Mouse (Mus musculus): Measurements from ENCODE around the gene Foxred2.

Foxred2 gene

DNA sequence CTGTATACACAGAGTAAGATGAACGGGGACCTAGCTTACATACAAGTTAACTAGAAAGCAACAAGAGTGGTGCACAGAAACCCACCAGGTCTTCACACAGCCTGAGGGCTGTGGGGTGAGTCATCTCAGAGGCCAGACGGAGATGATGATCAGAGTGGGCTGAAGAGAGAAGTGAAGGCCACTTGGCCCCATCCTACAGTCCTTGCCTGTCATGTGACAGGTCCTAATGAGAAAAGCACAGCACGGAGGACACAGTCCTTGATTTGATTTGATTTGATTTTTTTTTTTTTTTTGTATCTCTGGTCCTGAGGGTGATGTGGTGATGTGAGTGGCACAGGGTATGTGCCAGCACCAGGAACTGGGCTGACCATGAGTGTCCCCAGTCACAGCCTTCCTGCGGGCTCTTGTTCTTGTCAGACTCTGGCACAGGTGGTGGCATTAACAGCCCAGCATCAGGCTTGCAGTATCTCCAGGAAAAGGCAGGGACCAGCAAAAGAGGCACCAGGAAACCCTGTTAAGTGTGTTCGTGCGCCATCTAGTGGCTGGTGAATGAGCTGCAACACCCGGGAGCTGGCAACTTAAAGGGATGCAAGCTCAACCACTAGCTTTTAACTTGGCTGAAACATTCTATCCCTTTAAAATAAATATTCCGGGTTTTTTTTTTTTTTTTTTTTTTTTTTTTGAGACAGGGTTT, 39.5 kb downstream of the Foxred2 start:
- peak; percentile 97 for DNase-seq (ENCODE audit: low read depth, low spot score)

GRCm38 (mm10) chr15:77915287-77915686, 41.2 kb downstream of the Foxred2 start:
- DNase-seq (ENCODE audit: low read depth, low spot score): no peak

DNA sequence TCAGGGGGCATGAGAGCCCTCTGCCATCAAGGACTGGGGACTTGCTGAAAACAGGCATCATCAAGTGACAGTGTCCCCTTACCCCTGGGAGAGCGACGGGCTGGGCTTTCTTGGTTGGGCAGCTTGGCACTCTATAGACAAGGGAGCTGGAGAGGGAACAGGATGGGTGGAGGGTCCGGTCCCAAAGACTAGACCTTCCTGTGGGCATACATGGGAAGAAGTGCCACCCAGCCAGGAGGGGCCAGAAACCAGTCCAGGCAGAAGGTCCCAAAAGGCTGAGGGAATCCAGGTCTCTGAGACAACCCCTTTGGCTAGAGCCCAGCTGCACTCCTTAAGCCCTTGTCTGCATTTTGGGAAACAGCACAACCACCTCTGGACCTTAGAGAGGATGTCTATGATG, 42.0 kb downstream of the Foxred2 start:
- no peak for DNase-seq (ENCODE audit: low read depth, low spot score)

GRCm38 (mm10) chr15:77913054-77913453, 43.5 kb downstream of the Foxred2 start:
- DNase-seq (ENCODE audit: low read depth, low spot score): no peak

- DNase-seq (ENCODE audit: low read depth, low spot score): no peak
Measured at GRCm38 (mm10) chr15:77912585-77912984, 43.9 kb downstream of the Foxred2 start.

DNA sequence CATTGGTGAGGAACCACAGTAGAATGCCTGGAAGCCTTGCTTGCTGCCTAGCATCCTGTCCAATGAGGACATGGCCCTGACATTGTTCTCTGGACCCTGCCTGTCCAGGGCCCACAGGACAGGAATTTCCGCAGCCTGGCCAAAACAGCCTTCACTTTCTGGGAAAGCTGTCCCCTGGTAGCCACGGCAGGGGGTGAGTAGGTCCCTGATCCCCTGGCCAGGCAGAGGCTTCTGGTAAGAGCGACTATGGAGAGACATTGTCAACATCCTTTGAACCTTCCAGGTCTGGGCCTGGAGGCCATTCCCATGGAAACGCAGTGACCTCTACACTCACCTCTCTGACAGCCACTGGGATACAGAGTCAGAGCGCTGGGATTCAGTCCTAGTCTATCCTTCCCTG, 44.5 kb downstream of the Foxred2 start:
- DNase-seq (ENCODE audit: low read depth, low spot score): no peak

GRCm38 (mm10) chr15:77911065-77911464, 45.5 kb downstream of the Foxred2 start:
- DNase-seq (ENCODE audit: low read depth, low spot score): peak; percentile 79

DNA sequence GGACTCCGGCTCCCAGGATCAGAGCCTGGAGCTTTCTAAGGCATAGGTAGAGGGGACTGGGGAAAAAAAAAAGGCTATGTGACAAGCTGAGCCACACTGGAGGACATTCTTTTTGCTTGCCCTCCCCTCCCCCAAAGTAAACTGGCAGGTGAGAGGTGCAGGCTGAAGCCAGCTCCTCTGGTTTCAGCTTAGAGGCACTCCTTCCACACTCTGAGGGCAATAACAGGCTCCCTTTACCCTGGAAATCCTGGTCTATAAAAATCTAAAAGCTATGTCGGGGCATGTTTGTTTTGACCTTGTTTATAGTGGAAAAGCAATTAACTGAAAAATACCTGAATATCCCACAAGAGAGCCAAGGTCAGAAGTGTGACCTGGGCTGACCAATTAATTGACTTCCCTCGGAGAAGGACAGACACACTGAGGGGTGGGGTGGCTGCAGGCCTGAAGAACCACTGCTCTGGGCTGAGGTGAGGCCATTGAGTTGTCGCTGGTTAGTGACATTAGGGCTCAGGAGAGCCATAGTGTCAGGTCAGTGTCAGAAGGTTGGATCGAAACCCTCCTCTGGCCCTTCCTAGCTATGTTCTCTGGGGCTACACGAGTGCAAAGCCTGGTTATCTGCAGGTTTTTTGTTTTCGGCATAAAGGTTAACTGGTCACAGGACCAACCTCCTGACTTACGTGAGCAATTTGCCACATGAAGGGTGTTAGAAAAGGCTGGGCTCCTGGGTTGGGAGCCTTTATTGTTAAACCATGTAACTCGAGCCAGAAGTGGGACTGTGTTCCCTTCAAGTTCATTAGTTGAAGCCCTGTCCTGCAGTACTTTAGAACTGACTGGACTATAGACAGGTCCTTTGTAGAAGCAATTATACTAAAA, 48.6 kb downstream of the Foxred2 start:
- DNase-seq (ENCODE audit: low read depth, low spot score): no peak

DNA sequence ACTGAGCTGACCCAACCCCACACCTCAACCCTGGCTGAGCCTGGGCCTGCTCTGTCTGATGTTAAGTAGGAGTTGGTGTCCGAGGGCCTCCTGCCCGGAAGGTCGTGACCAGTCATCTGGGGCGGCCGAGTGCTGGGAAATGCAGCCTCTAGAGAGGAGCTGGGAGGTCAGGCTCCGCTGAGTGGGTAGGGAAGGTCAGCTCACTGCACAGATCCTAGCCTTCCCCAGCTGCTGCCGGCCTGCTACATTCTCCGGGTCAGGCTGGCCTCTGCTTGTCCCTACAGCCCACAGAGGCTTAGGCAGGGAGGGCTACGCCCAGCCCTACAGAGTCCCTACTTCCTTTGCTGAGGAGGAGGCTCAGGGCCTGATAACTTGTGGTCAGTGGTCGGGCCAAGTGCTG, 50.0 kb downstream of the Foxred2 start:
- no peak for DNase-seq (ENCODE audit: low read depth, low spot score)

- DNase-seq (ENCODE audit: low read depth, low spot score): no peak
Measured at GRCm38 (mm10) chr15:77906081-77906480, 50.4 kb downstream of the Foxred2 start.

DNA sequence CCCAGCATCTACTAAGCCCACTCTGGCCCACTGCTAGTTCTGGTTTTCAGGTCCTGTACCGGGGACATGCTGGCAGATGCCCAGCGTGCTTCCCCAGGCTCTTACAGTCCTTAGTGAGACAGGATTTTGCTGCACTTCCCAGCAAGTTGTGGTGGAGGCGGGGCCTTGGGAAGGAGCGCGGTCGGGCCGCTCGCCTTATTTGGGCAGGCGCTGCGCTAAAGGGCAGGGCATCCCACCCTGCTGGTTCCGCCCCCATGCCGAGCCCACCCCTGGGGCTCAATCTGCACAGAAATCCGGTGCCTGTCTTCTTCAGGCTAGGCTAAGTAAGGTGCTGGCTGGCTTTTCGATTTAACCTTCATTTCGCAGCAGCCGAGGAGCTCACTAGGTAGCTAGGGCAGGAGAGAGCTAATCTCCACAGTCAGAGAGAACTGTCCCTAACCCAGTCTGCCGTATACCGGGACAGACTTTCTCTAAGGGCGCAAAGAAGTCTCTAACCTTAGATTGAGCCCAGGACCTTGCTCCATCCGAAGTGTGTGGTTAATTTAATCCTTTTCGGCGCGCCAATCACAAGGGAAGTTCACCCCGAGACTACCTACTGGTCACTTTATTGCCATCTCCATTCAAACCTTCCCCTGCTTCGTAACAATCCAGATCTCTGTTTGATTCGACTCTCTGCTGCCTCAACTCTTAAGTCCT, 51.1 kb downstream of the Foxred2 start:
- no peak for DNase-seq (ENCODE audit: low read depth, low spot score)

DNA sequence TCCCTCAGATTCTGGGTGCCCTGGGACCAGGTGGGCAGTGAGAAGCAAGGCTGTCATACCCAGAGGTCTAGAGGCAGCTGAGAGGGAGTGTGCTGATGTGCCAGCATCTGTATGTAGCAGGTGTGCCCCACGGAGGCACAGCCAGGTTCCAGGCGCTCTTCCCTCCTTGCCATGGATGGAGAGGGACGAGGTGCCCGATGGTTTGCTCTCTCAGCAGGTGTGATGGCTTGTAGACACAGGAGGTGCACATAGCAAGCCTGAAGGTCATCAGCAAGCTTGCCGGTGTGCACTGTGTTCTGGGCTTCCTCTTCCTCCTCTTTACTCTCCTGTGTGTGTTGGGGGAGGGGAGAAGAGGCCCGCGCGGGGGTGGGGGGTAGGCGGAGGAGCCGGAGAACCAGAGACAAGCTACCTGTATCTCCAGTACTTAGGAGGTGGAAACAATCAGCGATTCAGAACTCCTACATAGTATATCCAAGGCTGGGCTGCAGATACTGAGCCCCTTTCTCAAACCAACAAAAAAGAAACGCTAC, 52.1 kb downstream of the Foxred2 start:
- DNase-seq (ENCODE audit: low read depth, low spot score): no peak

GRCm38 (mm10) chr15:77903176-77903575, 53.3 kb downstream of the Foxred2 start:
- DNase-seq (ENCODE audit: low read depth, low spot score): no peak

GRCm38 (mm10) chr15:77894926-77895325, 61.6 kb downstream of the Foxred2 start:
- DNase-seq (ENCODE audit: low read depth, low spot score): no peak

- DNase-seq (ENCODE audit: low read depth, low spot score): peak; percentile 67
Measured at GRCm38 (mm10) chr15:77893292-77893691, 63.2 kb downstream of the Foxred2 start.

- no peak for DNase-seq (ENCODE audit: low read depth, low spot score)
Measured at GRCm38 (mm10) chr15:77892420-77892819, 64.1 kb downstream of the Foxred2 start.

DNA sequence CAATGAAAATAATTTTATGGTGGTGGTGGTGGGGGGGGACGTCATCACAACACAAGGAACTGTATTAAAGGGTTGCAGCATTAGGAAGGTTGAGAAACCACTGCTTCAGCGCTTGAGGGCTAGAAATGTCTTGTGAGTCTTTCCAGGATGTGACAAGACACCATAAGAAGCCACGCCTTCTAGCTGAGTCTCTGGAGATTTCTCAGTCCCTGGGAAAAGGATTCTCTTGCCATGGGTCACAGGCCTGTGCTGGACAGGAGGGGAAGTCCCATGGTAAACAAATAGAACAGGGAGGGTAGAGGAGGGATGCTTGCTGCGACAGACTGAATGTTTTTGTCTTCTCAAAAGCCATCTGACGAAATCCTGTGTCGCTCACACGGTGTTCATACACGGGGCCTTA, 64.8 kb downstream of the Foxred2 start:
- DNase-seq (ENCODE audit: low read depth, low spot score): peak; percentile 89
